Mouse (Mus musculus): ENCODE data around the gene Acot7. TPM values are rescaled to one million over a fixed set of nuclear protein-coding genes. Genes with fewer than 3 reads are reported as not detected.

Gene Acot7
- polyA plus RNA-seq, 1 experiment: 167 TPM

- TF ChIP-seq MYOG (IDR thresholded peaks at IDR 0.05; ENCODE audit: control insufficient read depth in 1 of 3, insufficient read depth in 1 of 3, insufficient read length in 2 of 3, low read depth in 2 of 3) (peak in 2 of 3 experiments; percentile 52 to 64), MAX (IDR thresholded peaks at IDR 0.05; ENCODE audit: low read depth) (no peak), MYOD1 (IDR thresholded peaks at IDR 0.05; ENCODE audit: control insufficient read depth in 1 of 3, insufficient read length in 2 of 3, low read depth in 2 of 3) (peak in 2 of 3 experiments; percentile 47 to 55)
- H3K4me2 ChIP-seq (ENCODE audit: low read depth): no peak overlapping the region
- no peaks in the 10 kb centered on the region for H3K27me3 ChIP-seq (ENCODE audit: control insufficient read depth, insufficient read depth, insufficient read length)
- no peaks in the 10 kb centered on the region for H3K79me2 ChIP-seq (ENCODE audit: control insufficient read depth, insufficient read depth)
- H3K36me3 ChIP-seq (ENCODE audit: control insufficient read depth, insufficient read depth): no peaks in the 10 kb centered on the region
- H3K4me3 ChIP-seq: no peak overlapping the region
- H3ac ChIP-seq (ENCODE audit: control insufficient read depth, insufficient read length): no peak overlapping the region
Observed at GRCm38 (mm10) chr4:152265791-152266190, 87.9 kb downstream of the Acot7 start.

GRCm38 (mm10) chr4:152266236-152266895 is 88.4 kb downstream of the Acot7 start:
- no peak overlapping the region for H3ac ChIP-seq (ENCODE audit: control insufficient read depth, insufficient read length)
- TF ChIP-seq MYOD1 (IDR thresholded peaks at IDR 0.05; ENCODE audit: control insufficient read depth in 1 of 3, insufficient read length in 2 of 3, low read depth in 2 of 3): peak; percentile 31 to 77 (median 74)
- peak; percentile 7 for TF ChIP-seq TCF3 (IDR thresholded peaks at IDR 0.05; ENCODE audit: insufficient read length, low read depth)
- peak; percentile 17 to 87 (median 68) for TF ChIP-seq MYOG (IDR thresholded peaks at IDR 0.05; ENCODE audit: control insufficient read depth in 1 of 3, insufficient read depth in 1 of 3, insufficient read length in 2 of 3, low read depth in 2 of 3)
- no peak for TF ChIP-seq MAX (IDR thresholded peaks at IDR 0.05; ENCODE audit: low read depth)
- peak; percentile 75 for TF ChIP-seq TCF12 (IDR thresholded peaks at IDR 0.05; ENCODE audit: insufficient read depth, poor library complexity, severe bottlenecking)
- no peaks in the 10 kb centered on the region for H3K36me3 ChIP-seq (ENCODE audit: control insufficient read depth, insufficient read depth)
- no peaks in the 10 kb centered on the region for H3K27me3 ChIP-seq (ENCODE audit: control insufficient read depth, insufficient read depth, insufficient read length)
- no peak overlapping the region for H3K4me3 ChIP-seq
- no peaks in the 10 kb centered on the region for H3K79me2 ChIP-seq (ENCODE audit: control insufficient read depth, insufficient read depth)
- no peak overlapping the region for H3K4me2 ChIP-seq (ENCODE audit: low read depth)

GRCm38 (mm10) chr4:152267748-152268369 is 89.9 kb downstream of the Acot7 start:
- H3ac ChIP-seq (ENCODE audit: control insufficient read depth, insufficient read length): no peak overlapping the region
- peak overlapping the region; percentile 56 for H3K4me2 ChIP-seq (ENCODE audit: low read depth)
- no peaks in the 10 kb centered on the region for H3K27me3 ChIP-seq (ENCODE audit: control insufficient read depth, insufficient read depth, insufficient read length)
- H3K36me3 ChIP-seq (ENCODE audit: control insufficient read depth, insufficient read depth): no peaks in the 10 kb centered on the region
- TF ChIP-seq TCF3 (IDR thresholded peaks at IDR 0.05; ENCODE audit: insufficient read length, low read depth): peak; percentile 96
- no peak for TF ChIP-seq REST (IDR thresholded peaks at IDR 0.05; ENCODE audit: insufficient read depth, insufficient read length)
- TF ChIP-seq MAX (IDR thresholded peaks at IDR 0.05; ENCODE audit: low read depth): no peak
- TF ChIP-seq MYOG (IDR thresholded peaks at IDR 0.05; ENCODE audit: control insufficient read depth in 1 of 3, insufficient read depth in 1 of 3, insufficient read length in 2 of 3, low read depth in 2 of 3): peak; percentile 73 to 98 (median 95)
- TF ChIP-seq TCF12 (IDR thresholded peaks at IDR 0.05; ENCODE audit: insufficient read depth, poor library complexity, severe bottlenecking): peak; percentile 96
- no peak for TF ChIP-seq E2F4 (IDR thresholded peaks at IDR 0.05; ENCODE audit: insufficient read depth)
- peak; percentile 89 to 99 (median 99) for TF ChIP-seq MYOD1 (IDR thresholded peaks at IDR 0.05; ENCODE audit: control insufficient read depth in 1 of 3, insufficient read length in 2 of 3, low read depth in 2 of 3)
- TF ChIP-seq SRF (IDR thresholded peaks at IDR 0.05; ENCODE audit: control insufficient read depth, insufficient read length, low read depth): no peak
- no peak overlapping the region for H3K4me3 ChIP-seq
- no peaks in the 10 kb centered on the region for H3K79me2 ChIP-seq (ENCODE audit: control insufficient read depth, insufficient read depth)

GRCm38 (mm10) chr4:152269967-152270366 is 92.0 kb downstream of the Acot7 start:
- H3K36me3 ChIP-seq (ENCODE audit: control insufficient read depth, insufficient read depth): no peaks in the 10 kb centered on the region
- no peak for TF ChIP-seq TCF3 (IDR thresholded peaks at IDR 0.05; ENCODE audit: insufficient read length, low read depth)
- TF ChIP-seq MYOD1 (IDR thresholded peaks at IDR 0.05; ENCODE audit: control insufficient read depth in 1 of 3, insufficient read length in 2 of 3, low read depth in 2 of 3): no peak
- no peak for TF ChIP-seq POLR2A (IDR thresholded peaks at IDR 0.05; ENCODE audit: insufficient read length, low read depth)
- TF ChIP-seq MAX (IDR thresholded peaks at IDR 0.05; ENCODE audit: low read depth): no peak
- TF ChIP-seq REST (IDR thresholded peaks at IDR 0.05; ENCODE audit: insufficient read depth, insufficient read length): no peak
- no peak for TF ChIP-seq SRF (IDR thresholded peaks at IDR 0.05; ENCODE audit: control insufficient read depth, insufficient read length, low read depth)
- no peak for TF ChIP-seq TCF12 (IDR thresholded peaks at IDR 0.05; ENCODE audit: insufficient read depth, poor library complexity, severe bottlenecking)
- TF ChIP-seq POLR2AphosphoS2 (IDR thresholded peaks at IDR 0.05; ENCODE audit: insufficient read length, low read depth): no peak
- TF ChIP-seq E2F4 (IDR thresholded peaks at IDR 0.05; ENCODE audit: insufficient read depth): no peak
- no peak for TF ChIP-seq USF1 (IDR thresholded peaks at IDR 0.05; ENCODE audit: low read depth)
- no peak for TF ChIP-seq CEBPB (IDR thresholded peaks at IDR 0.05; ENCODE audit: insufficient read depth, poor library complexity, severe bottlenecking)
- no peak for TF ChIP-seq MYOG (IDR thresholded peaks at IDR 0.05; ENCODE audit: control insufficient read depth in 1 of 3, insufficient read depth in 1 of 3, insufficient read length in 2 of 3, low read depth in 2 of 3)
- no peaks in the 10 kb centered on the region for H3K79me2 ChIP-seq (ENCODE audit: control insufficient read depth, insufficient read depth)
- H3K4me2 ChIP-seq (ENCODE audit: low read depth): no peak overlapping the region
- no peak overlapping the region for H3ac ChIP-seq (ENCODE audit: control insufficient read depth, insufficient read length)
- no peak overlapping the region for H3K4me3 ChIP-seq
- H3K27me3 ChIP-seq (ENCODE audit: control insufficient read depth, insufficient read depth, insufficient read length): no peaks in the 10 kb centered on the region

GRCm38 (mm10) chr4:152270599-152270998 is 92.7 kb downstream of the Acot7 start:
- Histone ChIP-seq H3ac (ENCODE audit: control insufficient read depth, insufficient read length) (no peak overlapping the region), H3K79me2 (ENCODE audit: control insufficient read depth, insufficient read depth) (no peaks in the 10 kb centered on the region), H3K27me3 (ENCODE audit: control insufficient read depth, insufficient read depth, insufficient read length) (no peaks in the 10 kb centered on the region), H3K4me3 (no peak overlapping the region), H3K36me3 (ENCODE audit: control insufficient read depth, insufficient read depth) (no peaks in the 10 kb centered on the region), H3K4me2 (ENCODE audit: low read depth) (no peak overlapping the region)
- no peak for TF ChIP-seq MAX (IDR thresholded peaks at IDR 0.05; ENCODE audit: low read depth)

All from myocyte (in vitro differentiated cells).